Mouse (Mus musculus) MEL (cell line): ENCODE data around the gene Zswim4. TPM values are rescaled to one million over a fixed set of nuclear protein-coding genes. Genes with fewer than 3 reads are reported as not detected.

ENCODE experiments used
- DNase-seq: peaks from one replicate; pipeline ENCODE4 v3.0.0; 2011; ENCODE audit warnings: low read depth, low spot score
- H3K27ac ChIP-seq: 2 replicates; pipeline ENCODE4 v1.5.1; 2012; ENCODE audit warnings: low read depth, mild to moderate bottlenecking, control low read depth, low read length, moderate library complexity; ENCODE audit not compliant: control insufficient read depth
- H3K27me3 ChIP-seq, 2 experiments: fragments of 150-350 bp in 1 of 2; sonication (generic) in 1 of 2; 2 replicates each; pipeline ENCODE4 v1.6.1; 2012; ENCODE audit warnings: low read length in 2 of 2, mild to moderate bottlenecking in 2 of 2, improper control_type of control experiment in 1 of 2, moderate library complexity in 1 of 2; ENCODE audit not compliant: insufficient read depth in 2 of 2, control insufficient read depth in 1 of 2
- H3K36me3 ChIP-seq, 2 experiments: 2 replicates each; pipeline ENCODE4 v1.6.1; 2012 to 2014; ENCODE audit warnings: low read length in 2 of 2, improper control_type of control experiment in 1 of 2, inconsistent platforms in 1 of 2, mild to moderate bottlenecking in 1 of 2; ENCODE audit not compliant: insufficient read depth in 2 of 2, control insufficient read depth in 1 of 2
- H3K4me1 ChIP-seq, 2 experiments: fragments of 150-350 bp in 1 of 2; sonication (generic) in 1 of 2; 2 replicates each; pipeline ENCODE4 v1.6.1; 2012; ENCODE audit warnings: low read length in 2 of 2, improper control_type of control experiment in 1 of 2, mild to moderate bottlenecking in 1 of 2; ENCODE audit not compliant: insufficient read depth in 2 of 2, control insufficient read depth in 1 of 2
- H3K4me3 ChIP-seq, 2 experiments: fragments of 150-350 bp in 1 of 2; sonication (generic) in 1 of 2; 2 replicates each; pipeline ENCODE4 v1.5.1; 2012; ENCODE audit warnings: low read depth in 2 of 2, low read length in 2 of 2, mild to moderate bottlenecking in 2 of 2, moderate library complexity in 2 of 2, control low read depth in 1 of 2, improper control_type of control experiment in 1 of 2; ENCODE audit not compliant: control insufficient read depth in 1 of 2, insufficient read depth in 1 of 2
- H3K79me2 ChIP-seq: 2 replicates; pipeline ENCODE4 v1.6.1; 2012; ENCODE audit warnings: mild to moderate bottlenecking, low read length, moderate library complexity; ENCODE audit not compliant: control insufficient read depth, poor library complexity, insufficient read depth
- H3K9ac ChIP-seq: 2 replicates; pipeline ENCODE4 v1.6.1; 2012; ENCODE audit warnings: low read depth, mild to moderate bottlenecking, control low read depth, low read length, moderate library complexity; ENCODE audit not compliant: control insufficient read depth, poor library complexity, severe bottlenecking
- H3K9me3 ChIP-seq: fragments of 150-350 bp; sonication (generic); replicated peaks from 2 replicates; pipeline ENCODE4 v1.6.1; 2012; ENCODE audit warnings: mild to moderate bottlenecking, low read length, improper control_type of control experiment, moderate library complexity; ENCODE audit not compliant: insufficient read depth
- BHLHE40 ChIP-seq: IDR thresholded peaks from 2 replicates; pipeline ENCODE4 v1.6.1; 2012; ENCODE audit warnings: low read depth, mild to moderate bottlenecking, inconsistent platforms, low read length, improper control_type of control experiment, borderline replicate concordance
- CHD2 ChIP-seq: IDR thresholded peaks from 2 replicates; pipeline ENCODE4 v1.6.1; 2011; ENCODE audit warnings: low read length, improper control_type of control experiment
- CTCF ChIP-seq, 3 experiments: IDR thresholded peaks in 2 of 3; conservative IDR thresholded peaks in 1 of 3; 2 replicates each; pipeline ENCODE4 v1.5.1; 2011 to 2012; ENCODE audit warnings: low read length in 3 of 3, low read depth in 2 of 3, mild to moderate bottlenecking in 2 of 3, improper control_type of control experiment in 1 of 3, inconsistent platforms in 1 of 3, mixed read lengths in 1 of 3, moderate library complexity in 1 of 3; ENCODE audit not compliant: control insufficient read depth in 1 of 3, insufficient read depth in 1 of 3, poor library complexity in 1 of 3, severe bottlenecking in 1 of 3
- E2F4 ChIP-seq: IDR thresholded peaks from 2 replicates; pipeline ENCODE4 v1.6.1; 2011; ENCODE audit warnings: low read depth, low read length, improper control_type of control experiment, borderline replicate concordance
- ELF1 ChIP-seq: IDR thresholded peaks from 2 replicates; pipeline ENCODE4 v1.6.1; 2014; ENCODE audit warnings: low read depth, mild to moderate bottlenecking, inconsistent platforms, low read length, improper control_type of control experiment, moderate library complexity
- EP300 ChIP-seq, 2 experiments: IDR thresholded peaks; 2 replicates each; pipeline ENCODE4 v1.6.1; 2011; ENCODE audit warnings: improper control_type of control experiment in 2 of 2, low read length in 2 of 2, low read depth in 1 of 2, mild to moderate bottlenecking in 1 of 2
- ETS1 ChIP-seq: IDR thresholded peaks from 2 replicates; pipeline ENCODE4 v1.6.1; 2012; ENCODE audit warnings: low read depth, mild to moderate bottlenecking, inconsistent platforms, low read length, improper control_type of control experiment, moderate library complexity
- GABPA ChIP-seq: IDR thresholded peaks from 2 replicates; pipeline ENCODE4 v1.6.1; 2012; ENCODE audit warnings: low read depth, mild to moderate bottlenecking, inconsistent platforms, low read length, improper control_type of control experiment, moderate library complexity
- MAX ChIP-seq: IDR thresholded peaks from 2 replicates; pipeline ENCODE4 v1.6.1; 2011; ENCODE audit warnings: low read length, improper control_type of control experiment
- MEF2A ChIP-seq: IDR thresholded peaks from 2 replicates; pipeline ENCODE4 v1.6.1; 2014; ENCODE audit warnings: low read depth, mild to moderate bottlenecking, inconsistent platforms, low read length, improper control_type of control experiment; ENCODE audit not compliant: poor library complexity, insufficient replicate concordance, severe bottlenecking; ENCODE audit errors: extremely low read depth
- MXI1 ChIP-seq: IDR thresholded peaks from 2 replicates; pipeline ENCODE4 v1.6.1; 2011; ENCODE audit warnings: mild to moderate bottlenecking, low read depth, low read length, improper control_type of control experiment
- MYC ChIP-seq: IDR thresholded peaks from 2 replicates; pipeline ENCODE4 v1.6.1; 2011; ENCODE audit warnings: low read depth, mild to moderate bottlenecking, low read length, improper control_type of control experiment, moderate library complexity
- NELFE ChIP-seq: IDR thresholded peaks from 2 replicates; pipeline ENCODE4 v1.6.1; 2011; ENCODE audit warnings: low read depth, low read length, improper control_type of control experiment
- NRF1 ChIP-seq: IDR thresholded peaks from 2 replicates; pipeline ENCODE4 v1.6.1; 2014; ENCODE audit warnings: low read depth, mild to moderate bottlenecking, inconsistent platforms, low read length, improper control_type of control experiment, moderate library complexity; ENCODE audit not compliant: poor library complexity, insufficient read depth, severe bottlenecking
- POLR2AphosphoS2 ChIP-seq: IDR thresholded peaks from 2 replicates; pipeline ENCODE4 v1.6.1; 2011; ENCODE audit warnings: low read length, improper control_type of control experiment
- POLR2AphosphoS5 ChIP-seq: IDR thresholded peaks from 2 replicates; pipeline ENCODE4 v1.6.1; 2012; ENCODE audit warnings: low read depth, borderline replicate concordance, mild to moderate bottlenecking, inconsistent platforms, low read length, moderate library complexity, mixed read lengths
- RAD21 ChIP-seq: IDR thresholded peaks from 2 replicates; pipeline ENCODE4 v1.6.1; 2011; ENCODE audit warnings: mild to moderate bottlenecking, low read depth, low read length, improper control_type of control experiment
- RCOR1 ChIP-seq: IDR thresholded peaks from 2 replicates; pipeline ENCODE4 v1.6.1; 2012; ENCODE audit warnings: low read depth, mild to moderate bottlenecking, inconsistent platforms, low read length, improper control_type of control experiment
- SIN3A ChIP-seq: IDR thresholded peaks from 2 replicates; pipeline ENCODE4 v1.6.1; 2012; ENCODE audit warnings: low read length, improper control_type of control experiment, inconsistent platforms
- SMC3 ChIP-seq: IDR thresholded peaks from 2 replicates; pipeline ENCODE4 v1.6.1; 2011; ENCODE audit warnings: low read depth, low read length, improper control_type of control experiment
- TAL1 ChIP-seq: IDR thresholded peaks from 2 replicates; pipeline ENCODE4 v1.6.1; 2012; ENCODE audit warnings: mild to moderate bottlenecking, inconsistent platforms, low read length, moderate library complexity, mixed read lengths
- TBP ChIP-seq: IDR thresholded peaks from 2 replicates; pipeline ENCODE4 v1.8.0; 2011; ENCODE audit warnings: low read depth, low read length, improper control_type of control experiment
- UBTF ChIP-seq: IDR thresholded peaks from 2 replicates; pipeline ENCODE4 v1.6.1; 2012; ENCODE audit warnings: low read depth, mild to moderate bottlenecking, inconsistent platforms, low read length, improper control_type of control experiment, moderate library complexity, borderline replicate concordance; ENCODE audit not compliant: insufficient read depth
- USF2 ChIP-seq, 2 experiments: IDR thresholded peaks; 2 replicates each; pipeline ENCODE4 v1.6.1; 2011 to 2012; ENCODE audit warnings: improper control_type of control experiment in 2 of 2, low read length in 2 of 2, borderline replicate concordance in 1 of 2, inconsistent platforms in 1 of 2, low read depth in 1 of 2, mild to moderate bottlenecking in 1 of 2; ENCODE audit not compliant: insufficient read depth in 1 of 2
- ZMIZ1 ChIP-seq: IDR thresholded peaks from 2 replicates; pipeline ENCODE4 v1.6.1; 2012; ENCODE audit warnings: low read depth, mild to moderate bottlenecking, inconsistent platforms, low read length, improper control_type of control experiment, moderate library complexity
- polyA plus RNA-seq, 2 experiments: library from polyadenylated mRNA; stranded (reverse) in 1 of 2; unstranded in 1 of 2; fragments of >175 nt in 1 of 2; fragments of >200 nt in 1 of 2; gene quantifications; 2 replicates each; pipeline versions ENCODE4 v1.2.1 to v1.2.4; 2012; ENCODE audit warnings: low replicate concordance in 2 of 2, low read depth in 1 of 2; ENCODE audit not compliant: insufficient read length in 2 of 2, insufficient read depth in 1 of 2, missing spikeins in 1 of 2
- total RNA-seq: library from RNA; depleted of rRNA; stranded (reverse); fragments of 300-350 nt; gene quantifications from 2 replicates; pipeline ENCODE4 v1.2.3, GENCODE M21; 2012

Gene Zswim4
- total and polyA plus RNA-seq, 3 experiments, result 3.6 to 7.4 TPM; not detected in 1

DNA sequence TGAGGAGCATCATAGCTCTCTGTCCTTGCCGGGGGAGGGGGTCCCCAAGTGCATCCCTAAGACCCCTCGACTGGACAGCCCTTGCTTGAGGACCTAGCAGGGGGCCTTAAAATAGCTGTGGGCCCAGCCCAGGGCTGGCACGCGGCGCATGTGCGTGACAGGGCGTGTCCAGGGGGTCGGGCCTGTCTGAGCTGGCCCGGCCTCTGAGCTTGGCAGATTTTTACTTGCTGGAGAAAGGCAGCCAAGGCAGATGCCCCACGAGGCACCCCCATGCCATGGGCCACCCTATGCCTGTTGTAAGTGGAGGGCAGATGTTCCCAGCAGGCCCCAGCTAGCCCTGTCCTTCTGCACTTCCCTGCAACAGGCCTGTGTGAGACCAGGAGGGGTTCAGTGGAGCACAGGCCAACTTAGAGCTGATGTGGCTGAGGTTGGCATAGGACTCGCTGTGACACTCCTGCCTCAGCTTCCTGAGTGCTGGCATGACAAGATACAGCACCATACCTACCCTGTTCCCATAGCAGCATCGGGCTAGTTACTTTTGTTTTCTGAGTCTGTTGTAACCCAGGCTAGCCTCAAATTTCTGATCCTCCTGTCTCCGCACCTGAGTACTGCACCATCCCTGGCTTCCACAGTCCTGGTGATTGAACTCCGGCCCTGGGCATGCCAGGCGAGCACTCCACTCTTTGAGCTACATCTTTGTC lies 35.2 kb downstream of the Zswim4 start:
- Histone ChIP-seq H3K9me3 (no peaks in the 10 kb centered on the region), H3K27me3 (no peaks in the 10 kb centered on the region), H3K4me3 (peak overlapping the region; percentile 60 to 91), H3K4me1 (peaks cover 0 to 35% of the 10 kb centered on the region in 2 experiments), H3K79me2 (peaks cover 4% of the 10 kb centered on the region; the same call in 1 of the 2 replicates), H3K27ac (peak overlapping the region; percentile 36; the same call in 1 of the 2 replicates), H3K9ac (peak overlapping the region; percentile 76), H3K36me3 (peaks cover 0 to 7% of the 10 kb centered on the region in 2 experiments; a peak in 1 of 4 replicates)
- DNase-seq, result peak; percentile 68
- 0 out of 2 replicates have a peak, but pooled peaks have one; percentile 24 for TF ChIP-seq NRF1
- TF ChIP-seq MAX, result peak; percentile 11
- no peak for TF ChIP-seq ZMIZ1
- TF ChIP-seq MXI1, result peak; percentile 61
- 0 out of 2 replicates have a peak, but pooled peaks have one; percentile 35 for TF ChIP-seq BHLHE40
- TF ChIP-seq MYC, result peak; percentile 10; the same call in 1 of the 2 replicates
- TF ChIP-seq SIN3A, result 0 out of 2 replicates have a peak, but pooled peaks have one; percentile 59
- no peak for TF ChIP-seq POLR2AphosphoS2
- TF ChIP-seq USF2 (IDR thresholded peaks at IDR 0.05; ENCODE audit: borderline replicate concordance in 1 of 2, insufficient read depth in 1 of 2, low read depth in 1 of 2, low read length in 2 of 2), result no peak

GRCm38 (mm10) chr8:84200652-84201544 lies 36.0 kb downstream of the Zswim4 start:
- Histone ChIP-seq H3K9me3 (no peaks in the 10 kb centered on the region), H3K9ac (peak overlapping the region; percentile 76), H3K27me3 (no peaks in the 10 kb centered on the region), H3K79me2 (peaks cover 4% of the 10 kb centered on the region; the same call in 1 of the 2 replicates), H3K4me3 (peak overlapping the region; percentile 60 to 91), H3K36me3 (peaks cover 0 to 7% of the 10 kb centered on the region in 2 experiments; a peak in 1 of 4 replicates), H3K4me1 (peaks cover 0 to 35% of the 10 kb centered on the region in 2 experiments), H3K27ac (peak overlapping the region; percentile 36)
- peak; percentile 58 for DNase-seq
- no peak for TF ChIP-seq GABPA
- TF ChIP-seq ZMIZ1, result peak; percentile 68
- 0 out of 2 replicates have a peak, but pooled peaks have one; percentile 28 for TF ChIP-seq POLR2AphosphoS2
- peak; percentile 62; the same call in 1 of the 2 replicates for TF ChIP-seq MAX
- TF ChIP-seq MYC, result 0 out of 2 replicates have a peak, but pooled peaks have one; percentile 53
- no peak for TF ChIP-seq BHLHE40
- TF ChIP-seq NELFE, result peak; percentile 57; the same call in 1 of the 2 replicates
- no peak for TF ChIP-seq E2F4
- no peak for TF ChIP-seq RCOR1
- no peak for TF ChIP-seq TAL1
- no peak for TF ChIP-seq RAD21
- TF ChIP-seq UBTF, result no peak
- TF ChIP-seq SMC3, result no peak
- no peak for TF ChIP-seq MEF2A
- TF ChIP-seq NRF1, result no peak
- no peak for TF ChIP-seq CHD2
- TF ChIP-seq TBP, result no peak
- TF ChIP-seq EP300 (IDR thresholded peaks at IDR 0.05; ENCODE audit: low read depth in 1 of 2, low read length in 2 of 2), result no peak
- TF ChIP-seq POLR2AphosphoS5, result no peak
- no peak for TF ChIP-seq CTCF (IDR thresholded peaks at IDR 0.05 in 2 of 3, conservative IDR thresholded peaks at IDR 0.05 in 1 of 3; ENCODE audit: control insufficient read depth in 1 of 3, insufficient read depth in 1 of 3, low read depth in 2 of 3, low read length in 3 of 3, poor library complexity in 1 of 3, severe bottlenecking in 1 of 3)
- TF ChIP-seq ETS1, result no peak
- no peak for TF ChIP-seq ELF1
